Mouse (Mus musculus) liver, adult 2 months (tissue): ENCODE measurements at regions not wholly inside any gene's neighbourhood (a gene's known extent, or its start where the extent isn't known, plus 50 kb on each side); places are given as distances from the start of the nearest gene placed in this dataset.

Experiments used
- CTCF ChIP-seq: fragments of 200-500 bp; IDR thresholded peaks from 2 replicates; pipeline ENCODE4 v1.5.1; 2011; ENCODE audit warnings: low read depth, low read length, control low read depth
- POLR2A ChIP-seq: fragments of 200-500 bp; IDR thresholded peaks from 2 replicates; pipeline ENCODE4 v1.6.1; 2011; ENCODE audit warnings: low read length, control low read depth; ENCODE audit not compliant: insufficient read depth; ENCODE audit errors: extremely low read depth

- TF ChIP-seq POLR2A (no peak), CTCF (no peak)
These were observed 117.7 kb upstream of the Nr2f2 start for GRCm38 (mm10) chr7:70484201-70484600.
